Mouse (Mus musculus) limb, embryonic 11.5 days (tissue): Measurements from ENCODE around the gene Mid1. TPM values are rescaled to one million over a fixed set of nuclear protein-coding genes. Genes with fewer than 3 reads are reported as not detected.
A peak's percentile ranks its signal among the peaks of the same experiment; 100 is the strongest.
"Not testable (repeated sequence)": the region's sequence is repeated elsewhere in the genome, so short reads cannot be mapped to it uniquely, and the experiment has no call there.

ENCODE experiments used
- ATAC-seq: fragments of 200-750 bp; cut with Nextera tagmentation; 2 replicates; pipeline ENCODE4 v1.8.0; 2017; ENCODE audit warnings: low read depth; ENCODE audit not compliant: insufficient number of reproducible peaks, low FRiP score, low TSS enrichment
- DNase-seq: peaks from one replicate; pipeline ENCODE4 v3.0.0-alpha.2; 2015; ENCODE audit warnings: low spot score
- H3K27ac ChIP-seq: fragments of 300-500 bp; sonication (generic); replicated peaks from 2 replicates; pipeline ENCODE4 v1.5.1; 2014; ENCODE audit warnings: low read depth, mild to moderate bottlenecking, low read length
- H3K27me3 ChIP-seq: fragments of 300-500 bp; sonication (generic); 2 replicates; pipeline ENCODE4 v1.6.1; 2014; ENCODE audit warnings: mild to moderate bottlenecking, low read length, mixed read lengths; ENCODE audit not compliant: control insufficient read depth, insufficient read depth
- H3K36me3 ChIP-seq: fragments of 300-500 bp; sonication (generic); 2 replicates; pipeline ENCODE4 v1.6.1; 2014; ENCODE audit warnings: mild to moderate bottlenecking, low read length, moderate library complexity, mixed read lengths; ENCODE audit not compliant: control insufficient read depth, insufficient read depth
- H3K4me1 ChIP-seq: fragments of 300-500 bp; sonication (generic); 2 replicates; pipeline ENCODE4 v1.6.1; 2014; ENCODE audit warnings: low read length, mixed read lengths; ENCODE audit not compliant: control insufficient read depth, insufficient read depth
- H3K4me2 ChIP-seq: fragments of 300-500 bp; sonication (generic); 2 replicates; pipeline ENCODE4 v1.6.1; 2014; ENCODE audit warnings: low read depth, mild to moderate bottlenecking, moderate library complexity; ENCODE audit not compliant: severe bottlenecking
- H3K4me3 ChIP-seq: fragments of 300-500 bp; sonication (generic); 2 replicates; pipeline ENCODE4 v1.5.1; 2014; ENCODE audit warnings: low read depth, low read length
- H3K9ac ChIP-seq: fragments of 300-500 bp; sonication (generic); 2 replicates; pipeline ENCODE4 v1.6.1; 2014; ENCODE audit warnings: mild to moderate bottlenecking, low read length
- H3K9me3 ChIP-seq: fragments of 300-500 bp; sonication (generic); 2 replicates; pipeline ENCODE4 v1.6.1; 2016; ENCODE audit warnings: low read length; ENCODE audit not compliant: control insufficient read depth
- WGBS: fragments of 180-500 bp; shearing (Covaris S2); extraction: QIAGEN DNeasy Blood & Tissue Kit; methylation state at CpG from one replicate; pipeline ENCODE4 v1.1.7; 2014; 5-methylcytosine and 5-hydroxymethylcytosine counted together
- polyA plus RNA-seq: library from polyadenylated mRNA; unstranded; fragments of >200 nt; fragmentation: Nextera tagmentation; extraction: Ambion mirVana; gene quantifications from 2 replicates; pipeline ENCODE4 v1.2.1, GENCODE M21; 2014

The Mid1 gene
- polyA plus RNA-seq, 1 experiment from 2014 or later = 11.5 TPM

- not testable (repeated sequence) for H3K4me3 ChIP-seq, H3K9ac ChIP-seq, H3K27ac ChIP-seq, H3K4me1 ChIP-seq, H3K4me2 ChIP-seq, H3K27me3 ChIP-seq, ATAC-seq, DNase-seq
- H3K9me3 ChIP-seq = peaks cover 38% of the 10 kb centered on the region
- H3K36me3 ChIP-seq = peaks cover 30% of the 10 kb centered on the region
- WGBS = 20% methylated on average over 16 of the region's 28 CpGs
Measured at GRCm38 (mm10) chrX:169991128-169991873, 306.3 kb downstream of the Mid1 start.

GRCm38 (mm10) chrX:169992086-169992930, 307.3 kb downstream of the Mid1 start:
- 20% methylated on average over 9 of the region's 15 CpGs for WGBS

GRCm38 (mm10) chrX:169992951-169993547, 308.1 kb downstream of the Mid1 start:
- not testable (repeated sequence) for H3K4me2 ChIP-seq, ATAC-seq, H3K4me3 ChIP-seq, H3K27me3 ChIP-seq, DNase-seq, H3K4me1 ChIP-seq, H3K9ac ChIP-seq, H3K27ac ChIP-seq
- peaks cover 28% of the 10 kb centered on the region for H3K9me3 ChIP-seq
- WGBS = 55% methylated on average over 5 of the region's 8 CpGs
- peaks cover 21% of the 10 kb centered on the region for H3K36me3 ChIP-seq

More at GRCm38 (mm10) chrX:169992086-169992930, 307.3 kb downstream of the Mid1 start:
- not testable (repeated sequence) for H3K4me2 ChIP-seq, ATAC-seq, H3K4me1 ChIP-seq, H3K9ac ChIP-seq, DNase-seq, H3K4me3 ChIP-seq, H3K27ac ChIP-seq, H3K27me3 ChIP-seq
- Histone ChIP-seq H3K36me3 (peaks cover 25% of the 10 kb centered on the region), H3K9me3 (peaks cover 33% of the 10 kb centered on the region)

DNA sequence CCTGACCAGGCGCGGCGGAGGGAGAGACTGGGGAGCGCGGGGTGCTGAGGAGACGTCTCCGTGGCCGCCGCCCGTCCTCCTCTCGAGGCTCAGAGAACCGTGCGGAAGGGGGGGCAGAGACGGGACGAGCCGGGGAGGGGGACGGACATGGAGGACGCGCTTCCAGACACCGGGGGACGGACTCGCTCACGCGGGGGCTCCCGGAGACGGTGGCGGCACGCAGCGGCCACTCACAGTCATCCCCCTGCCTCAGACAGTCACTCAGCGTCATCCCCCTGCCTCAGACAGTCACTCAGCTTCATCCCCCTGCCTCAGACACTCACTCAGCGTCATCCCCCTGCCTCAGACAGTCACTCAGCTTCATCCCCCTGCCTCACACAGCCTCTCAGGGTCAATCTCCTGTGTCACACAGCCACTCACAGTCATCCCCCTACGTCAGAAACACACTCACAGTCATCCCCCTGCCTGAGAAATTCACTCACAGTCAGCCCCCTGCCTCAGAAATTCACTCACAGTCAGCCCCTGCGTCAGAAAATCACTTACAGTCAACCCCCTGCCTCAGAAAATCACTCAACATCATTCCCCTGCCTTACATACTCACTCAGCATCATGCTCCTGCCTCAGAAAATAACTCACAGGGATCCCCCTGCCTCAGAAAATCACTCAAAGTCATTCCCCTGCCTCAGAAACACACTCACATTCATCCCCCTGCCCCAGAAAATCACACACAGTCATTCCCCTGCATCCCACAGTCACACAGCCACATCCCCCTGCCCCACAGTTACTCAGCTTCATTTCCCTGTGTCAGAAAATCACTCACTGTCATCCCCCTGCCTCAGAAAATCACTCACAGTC, 309.2 kb downstream of the Mid1 start:
- not testable (repeated sequence) for H3K4me1 ChIP-seq, H3K4me3 ChIP-seq, H3K27ac ChIP-seq, ATAC-seq, H3K27me3 ChIP-seq, DNase-seq, H3K9ac ChIP-seq, H3K4me2 ChIP-seq
- 62% methylated on average over 1 of the region's 33 CpGs for WGBS
- H3K36me3 ChIP-seq = peaks cover 14% of the 10 kb centered on the region
- H3K9me3 ChIP-seq = peaks cover 22% of the 10 kb centered on the region

DNA sequence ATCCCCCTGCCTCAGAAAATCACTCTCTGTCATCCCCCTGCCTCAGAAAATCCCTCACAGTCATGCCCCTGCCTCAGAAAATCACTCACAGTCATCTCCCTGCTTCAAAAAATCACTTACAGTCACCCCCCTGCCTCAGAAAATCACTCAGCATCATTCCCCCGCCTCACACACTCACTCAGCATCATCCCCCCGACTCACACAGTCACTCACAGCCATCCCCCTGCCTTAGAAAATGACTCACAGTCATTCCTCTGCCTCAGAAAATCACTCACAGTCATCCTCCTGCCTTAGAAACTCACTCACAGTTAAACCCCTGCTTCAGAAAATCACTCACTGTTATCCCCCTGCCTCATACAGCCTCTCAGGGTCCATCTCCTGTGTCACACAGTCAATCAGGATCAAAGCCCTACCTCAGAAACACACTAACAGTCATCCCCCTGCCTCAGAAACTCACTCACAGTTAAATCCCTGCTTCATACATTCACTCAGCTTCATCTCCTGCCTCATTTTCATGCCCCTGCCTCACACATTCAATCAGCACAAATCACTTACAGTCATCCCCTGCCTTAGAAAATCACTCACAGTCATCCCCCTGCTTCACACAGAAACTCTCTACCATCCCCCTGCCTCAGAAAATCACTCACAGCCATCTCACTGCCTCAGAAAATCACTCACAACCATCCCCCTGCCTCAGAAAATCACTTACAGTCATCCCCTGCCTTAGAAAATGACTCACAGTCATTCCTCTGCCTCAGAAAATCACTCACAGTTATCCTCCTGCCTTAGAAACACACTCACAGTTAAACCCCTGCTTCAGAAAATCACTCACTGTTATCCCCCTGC, 310.1 kb downstream of the Mid1 start:
- not testable (repeated sequence) for H3K4me2 ChIP-seq, H3K9ac ChIP-seq, H3K27me3 ChIP-seq, H3K4me1 ChIP-seq, ATAC-seq, H3K27ac ChIP-seq, H3K36me3 ChIP-seq, H3K4me3 ChIP-seq
- peak; percentile 34 for DNase-seq
- H3K9me3 ChIP-seq = peaks cover 17% of the 10 kb centered on the region
- 36% methylated on average over 2 of the region's 2 CpGs for WGBS

DNA sequence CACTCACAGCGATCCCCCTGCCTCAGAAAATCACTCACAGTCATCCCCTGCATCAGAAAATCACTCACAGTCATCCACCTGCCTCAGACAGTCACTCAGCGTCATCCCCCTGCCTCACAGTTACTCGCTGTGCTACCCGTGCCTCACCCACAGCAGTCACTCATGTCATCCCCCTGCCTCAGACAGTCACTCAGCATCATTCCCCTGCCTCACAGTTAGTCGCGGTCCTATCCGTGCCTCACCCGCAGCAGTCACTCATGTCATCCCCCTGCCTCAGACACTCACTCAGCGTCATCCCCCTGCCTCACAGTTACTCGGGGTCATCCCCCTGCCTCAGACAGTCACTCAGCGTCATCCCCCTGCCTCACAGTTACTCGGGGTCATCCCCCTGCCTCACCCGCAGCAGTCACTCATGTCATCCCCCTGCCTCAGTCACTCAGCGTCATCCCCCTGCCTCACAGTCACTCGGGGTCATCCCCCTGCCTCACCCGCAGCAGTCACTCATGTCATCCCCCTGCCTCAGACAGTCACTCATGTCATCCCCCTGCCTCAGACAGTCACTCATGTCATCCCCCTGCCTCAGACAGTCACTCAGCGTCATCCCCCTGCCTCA, 311.0 kb downstream of the Mid1 start:
- H3K27me3 ChIP-seq, H3K4me1 ChIP-seq, H3K36me3 ChIP-seq, H3K9ac ChIP-seq, H3K4me3 ChIP-seq, H3K4me2 ChIP-seq, ATAC-seq, H3K27ac ChIP-seq: not testable (repeated sequence)
- H3K9me3 ChIP-seq = peaks cover 17% of the 10 kb centered on the region
- no CpG with 5 or more reads among the region's 17 CpGs for WGBS
- DNase-seq = peak; percentile 15

GRCm38 (mm10) chrX:169996926-169997325, 311.9 kb downstream of the Mid1 start:
- not testable (repeated sequence) for H3K4me2 ChIP-seq, H3K36me3 ChIP-seq, H3K9ac ChIP-seq, H3K27ac ChIP-seq, DNase-seq, H3K27me3 ChIP-seq, ATAC-seq, H3K4me3 ChIP-seq, H3K4me1 ChIP-seq
- peaks cover 18% of the 10 kb centered on the region for H3K9me3 ChIP-seq
- WGBS = no CpG with 5 or more reads among the region's 46 CpGs
